Mouse (Mus musculus): ENCODE results near the gene Mettl3. TPM values are rescaled to one million over a fixed set of nuclear protein-coding genes. Genes with fewer than 3 reads are reported as not detected.
A peak's percentile ranks its signal among the peaks of the same experiment; 100 is the strongest.

The Mettl3 gene
- polyA plus RNA-seq, 1 experiment from 2014 or later = 59.9 TPM

DNA sequence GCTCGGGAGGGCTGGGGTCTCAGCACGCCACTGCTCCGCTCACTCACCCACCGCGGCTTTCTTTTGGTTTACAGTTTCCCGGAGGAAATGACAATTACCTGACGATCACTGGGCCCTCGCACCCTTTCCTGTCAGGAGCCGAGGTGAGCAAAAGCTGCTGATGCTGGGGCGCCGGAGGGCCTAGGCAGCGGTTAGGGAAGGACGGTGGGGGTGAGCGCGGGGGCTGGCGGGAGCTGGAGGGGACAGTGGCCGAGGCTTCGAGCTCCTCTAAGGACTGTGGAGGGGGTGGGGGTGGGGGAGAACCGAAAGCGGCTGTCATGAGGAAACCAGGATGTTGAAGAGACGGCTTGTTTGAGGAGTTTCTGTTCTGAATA, 25.2 kb downstream of the Mettl3 start:
- WGBS = 2% methylated on average over 21 of the region's 21 CpGs
- Histone ChIP-seq H3K9me3 (no peaks in the 10 kb centered on the region), H3K27me3 (no peaks in the 10 kb centered on the region), H3K4me2 (peak overlapping the region; percentile 73), H3K9ac (replicated peaks) (peak overlapping the region; percentile 83), H3K27ac (peak overlapping the region; percentile 77), H3K4me1 (replicated peaks) (peaks cover 8% of the 10 kb centered on the region), H3K36me3 (peaks cover 12% of the 10 kb centered on the region), H3K4me3 (replicated peaks) (peak overlapping the region; percentile 82)
- peak; percentile 24; the same call in 1 of the 2 replicates for ATAC-seq (ENCODE audit: insufficient number of reproducible peaks, insufficient read depth, low FRiP score, low TSS enrichment, low read depth)

DNA sequence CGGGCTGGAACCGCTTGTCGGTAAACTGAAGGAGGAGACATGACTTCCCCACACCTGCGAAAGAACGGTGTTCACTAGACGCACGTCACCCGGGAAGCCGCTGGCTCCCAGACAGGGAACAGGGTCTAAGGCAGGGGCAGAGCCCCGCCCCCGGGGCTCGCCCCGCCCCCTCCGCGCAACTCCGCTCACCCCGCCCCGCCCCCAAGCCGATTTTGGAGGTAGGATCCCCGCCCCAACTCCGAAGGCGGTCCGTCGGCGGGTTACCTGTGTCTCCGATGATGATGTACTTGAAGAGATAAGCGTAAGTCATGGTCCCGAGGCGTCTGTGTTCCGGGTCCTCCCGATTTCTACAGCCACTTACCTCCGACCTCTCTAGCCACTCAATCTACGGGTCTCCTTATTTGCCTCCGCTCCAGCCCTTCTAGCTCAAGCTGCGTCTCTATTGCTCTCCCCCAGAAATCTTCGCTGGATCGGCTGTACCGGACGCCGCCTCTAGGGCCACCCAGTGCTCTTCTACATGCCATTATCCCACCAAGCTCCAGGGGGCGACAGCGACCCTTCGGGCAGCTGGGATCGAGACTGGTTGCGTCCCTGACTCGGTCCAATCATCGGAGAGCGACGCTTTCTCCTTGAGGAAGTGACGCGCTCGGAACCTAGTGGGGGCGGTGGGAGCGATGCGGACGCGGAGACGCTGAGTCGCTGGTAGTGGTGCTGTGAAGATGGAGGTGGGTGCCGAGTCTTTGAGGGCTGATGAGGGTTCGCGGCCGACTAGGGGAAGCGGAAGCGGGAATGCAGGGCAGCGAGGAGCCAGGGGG, 25.8 kb downstream of the Mettl3 start, which contains the start of the genes Tox4 and Rab2b:
Gene Tox4, plus strand, starts transcription at position 215 of the 815 bp plus-strand sequence.
Gene Rab2b, minus strand, starts transcription at position 614 of the 815 bp plus-strand sequence.
- peak; percentile 99 for ATAC-seq (ENCODE audit: insufficient number of reproducible peaks, insufficient read depth, low FRiP score, low TSS enrichment, low read depth)
- Histone ChIP-seq H3K27ac (peak within 1 kb of the TSS; percentile 77), H3K4me3 (replicated peaks) (peak within 1 kb of the TSS; percentile 82), H3K27me3 (no peaks in the 10 kb centered on the region), H3K9me3 (no peaks in the 10 kb centered on the region), H3K4me1 (replicated peaks) (peaks cover 8% of the 10 kb centered on the region), H3K4me2 (peak within 1 kb of the TSS; percentile 73), H3K36me3 (peaks cover 18% of the 10 kb centered on the region), H3K9ac (replicated peaks) (peak within 1 kb of the TSS; percentile 83)
- under 1% methylated on average over 66 of the region's 66 CpGs for WGBS

DNA sequence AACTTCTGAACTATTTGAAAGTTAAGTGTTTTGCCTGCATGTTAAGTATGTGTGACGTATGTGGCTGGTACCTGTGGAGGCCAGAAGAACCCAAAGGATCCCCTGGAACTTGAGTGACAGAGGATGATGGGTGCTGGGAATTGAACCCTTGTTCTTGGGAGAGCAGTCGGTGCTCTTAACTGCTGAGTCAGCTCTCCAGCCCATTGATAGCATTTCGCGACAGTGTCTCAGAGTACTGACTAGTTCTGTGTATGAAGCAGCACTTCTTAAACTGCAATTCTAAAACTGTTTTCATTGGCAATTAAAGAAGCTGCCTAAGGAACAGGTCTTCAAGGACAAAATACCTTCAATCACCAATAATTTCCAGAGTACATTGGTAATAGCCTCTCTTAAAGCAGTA, 27.7 kb downstream of the Mettl3 start:
- Histone ChIP-seq H3K4me3 (replicated peaks) (no peak overlapping the region), H3K36me3 (peaks cover 34% of the 10 kb centered on the region), H3K4me2 (no peak overlapping the region), H3K4me1 (replicated peaks) (peaks cover 8% of the 10 kb centered on the region), H3K9ac (replicated peaks) (no peak overlapping the region), H3K27me3 (no peaks in the 10 kb centered on the region), H3K9me3 (no peaks in the 10 kb centered on the region), H3K27ac (no peak overlapping the region)
- ATAC-seq (ENCODE audit: insufficient number of reproducible peaks, insufficient read depth, low FRiP score, low TSS enrichment, low read depth) = no peak
- 86% methylated on average over 4 of the region's 4 CpGs for WGBS

DNA sequence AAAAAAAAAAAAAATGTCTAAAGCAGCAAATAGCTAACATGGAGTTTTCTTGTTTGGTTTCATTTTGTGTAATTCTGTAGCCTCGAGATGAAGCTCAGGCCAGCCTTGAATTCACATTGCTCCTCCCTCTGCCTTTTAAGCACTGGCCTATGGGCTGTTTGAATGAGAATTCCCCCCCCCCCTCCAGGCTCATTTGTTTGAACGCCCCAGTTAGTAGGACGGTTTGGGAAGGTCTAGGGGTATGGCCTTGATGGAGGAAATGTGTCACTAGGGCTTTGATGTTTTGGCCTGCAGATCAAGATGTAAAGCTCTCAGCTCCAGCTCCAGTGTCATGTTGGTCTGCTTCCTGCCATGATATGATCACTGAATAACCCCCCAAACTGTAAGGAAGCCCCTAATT, 32.1 kb downstream of the Mettl3 start:
- H3K4me3 ChIP-seq (replicated peaks) = no peak overlapping the region
- 67% methylated on average over 3 of the region's 3 CpGs for WGBS
- no peaks in the 10 kb centered on the region for H3K9me3 ChIP-seq
- no peak for ATAC-seq (ENCODE audit: insufficient number of reproducible peaks, insufficient read depth, low FRiP score, low TSS enrichment, low read depth)
- no peak overlapping the region for H3K9ac ChIP-seq (replicated peaks)
- H3K4me1 ChIP-seq (replicated peaks) = no peaks in the 10 kb centered on the region
- H3K27ac ChIP-seq = no peak overlapping the region
- H3K36me3 ChIP-seq = peaks cover 57% of the 10 kb centered on the region
- no peaks in the 10 kb centered on the region for H3K27me3 ChIP-seq
- H3K4me2 ChIP-seq = no peak overlapping the region

DNA sequence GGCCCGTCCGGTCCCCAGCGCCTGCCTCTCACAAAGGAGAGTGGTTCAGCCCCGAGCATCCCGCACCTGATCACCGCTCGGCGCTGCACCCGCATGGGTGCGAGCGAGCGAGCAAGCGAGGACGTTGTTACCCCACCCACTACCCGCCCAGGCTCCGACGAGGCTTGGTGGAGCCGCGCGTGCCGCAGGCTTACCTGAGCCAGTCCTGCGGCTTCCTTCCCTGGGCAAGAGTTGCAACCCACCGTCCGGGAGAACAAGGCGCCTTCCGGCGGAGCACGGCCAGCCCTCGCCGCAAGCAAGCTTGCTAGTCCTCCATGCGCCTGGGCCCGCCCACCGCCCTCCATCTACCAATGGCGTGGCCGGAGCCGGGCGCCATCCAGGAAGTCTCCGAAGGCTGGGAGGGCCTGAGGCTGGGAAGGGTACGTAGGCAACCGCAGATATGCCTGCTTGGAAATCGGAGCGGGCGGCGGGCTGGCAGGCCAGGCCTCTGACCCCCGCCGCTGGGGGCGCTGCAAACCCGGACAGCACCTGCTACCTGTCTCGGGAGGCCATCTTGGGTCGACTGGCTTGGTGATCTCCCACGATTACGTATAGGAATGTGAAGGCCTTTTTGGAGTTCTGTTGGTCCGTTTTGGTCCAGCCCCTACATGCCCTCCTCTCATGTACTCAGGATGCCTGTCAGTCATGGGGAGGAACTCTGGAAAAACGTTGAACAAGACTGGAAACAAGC, 47.3 kb downstream of the Mettl3 start, which contains the start of gene Chd8:
Gene Chd8, minus strand, starts transcription at position 297 of the 730 bp plus-strand sequence.
- H3K4me1 ChIP-seq (replicated peaks) = peaks cover 9% of the 10 kb centered on the region
- peak within 1 kb of the TSS; percentile 89 for H3K4me3 ChIP-seq (replicated peaks)
- H3K4me2 ChIP-seq = peak within 1 kb of the TSS; percentile 65
- peak within 1 kb of the TSS; percentile 92 for H3K9ac ChIP-seq (replicated peaks)
- ATAC-seq (ENCODE audit: insufficient number of reproducible peaks, insufficient read depth, low FRiP score, low TSS enrichment, low read depth) = peak; percentile 100
- H3K27me3 ChIP-seq = no peaks in the 10 kb centered on the region
- peak within 1 kb of the TSS; percentile 94 for H3K27ac ChIP-seq
- H3K9me3 ChIP-seq = no peaks in the 10 kb centered on the region
- WGBS = under 1% methylated on average over 54 of the region's 54 CpGs
- H3K36me3 ChIP-seq = peaks cover 13% of the 10 kb centered on the region; the same call in 1 of the 2 replicates

DNA sequence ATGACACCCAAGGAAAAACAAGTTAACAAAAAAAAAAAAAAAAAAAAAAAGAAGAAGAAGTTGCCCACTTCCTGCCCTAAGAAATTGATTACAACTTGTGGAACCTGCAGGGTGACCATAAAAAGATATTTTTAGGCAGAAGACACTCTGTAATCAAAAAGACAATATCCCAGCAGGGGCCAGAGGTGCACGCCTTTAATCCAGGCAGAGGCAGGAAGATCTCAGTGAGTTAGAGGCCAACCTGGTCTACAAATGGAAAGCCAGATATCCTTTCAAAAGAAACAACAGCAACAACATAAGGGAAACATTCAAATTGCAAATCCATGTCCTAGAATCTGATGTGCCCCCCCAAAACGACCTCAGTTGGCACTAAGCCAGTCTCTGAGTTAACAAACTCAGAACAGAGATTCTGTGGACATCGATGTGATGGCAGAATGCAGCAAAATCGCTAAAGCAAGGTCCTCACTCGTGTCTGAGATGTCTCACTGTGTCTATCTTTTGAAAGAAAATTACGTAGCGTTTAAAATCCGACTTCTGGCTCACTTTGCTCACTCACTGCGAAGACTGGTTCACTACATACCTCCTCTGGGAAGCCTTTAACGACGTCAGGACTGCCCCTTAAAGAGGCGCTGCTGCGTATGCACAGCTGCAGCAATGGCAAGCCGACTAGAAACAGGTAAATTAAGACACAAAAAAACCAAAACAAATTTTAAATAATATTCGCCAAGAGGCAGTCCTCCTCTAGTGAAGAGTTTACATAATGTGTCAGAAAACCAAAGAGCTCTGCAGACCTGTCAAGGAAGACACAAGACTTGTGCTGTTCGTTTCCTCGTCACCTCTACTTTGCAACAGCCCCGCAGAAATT, 48.4 kb downstream of the Mettl3 start:
- no peak for ATAC-seq (ENCODE audit: insufficient number of reproducible peaks, insufficient read depth, low FRiP score, low TSS enrichment, low read depth)
- Histone ChIP-seq H3K4me2 (peak overlapping the region; percentile 65), H3K27me3 (no peaks in the 10 kb centered on the region), H3K27ac (peak overlapping the region; percentile 94), H3K36me3 (peaks cover 6% of the 10 kb centered on the region; the same call in 1 of the 2 replicates), H3K4me1 (replicated peaks) (peaks cover 9% of the 10 kb centered on the region), H3K9me3 (no peaks in the 10 kb centered on the region), H3K4me3 (replicated peaks) (peak overlapping the region; percentile 89), H3K9ac (replicated peaks) (peak overlapping the region; percentile 92)
- 8% methylated on average over 18 of the region's 18 CpGs for WGBS

DNA sequence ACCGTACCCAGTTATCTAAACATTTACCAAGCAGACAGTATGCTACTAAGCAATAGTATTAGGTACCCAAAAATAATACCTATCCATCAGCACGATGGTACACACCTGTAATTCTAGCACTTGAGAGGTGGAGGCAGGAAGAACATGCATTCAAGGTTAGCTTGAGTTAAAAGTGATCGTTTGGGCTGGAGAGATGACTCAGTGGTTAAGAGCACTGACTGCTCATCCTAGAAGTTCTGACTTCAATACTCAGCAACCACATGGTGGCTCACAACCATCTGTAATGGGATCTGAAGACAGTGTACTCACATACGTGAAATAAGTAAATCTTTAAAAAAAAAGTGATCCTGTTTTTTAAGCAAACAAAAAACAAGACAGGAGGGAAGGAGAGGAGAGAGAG, 58.8 kb downstream of the Mettl3 start:
- ATAC-seq (ENCODE audit: insufficient number of reproducible peaks, insufficient read depth, low FRiP score, low TSS enrichment, low read depth) = no peak
- Histone ChIP-seq H3K27ac (no peak overlapping the region), H3K9ac (replicated peaks) (no peak overlapping the region), H3K4me2 (no peak overlapping the region), H3K27me3 (no peaks in the 10 kb centered on the region), H3K4me1 (replicated peaks) (peaks cover 10% of the 10 kb centered on the region), H3K9me3 (no peaks in the 10 kb centered on the region), H3K4me3 (replicated peaks) (no peak overlapping the region), H3K36me3 (peaks cover 6% of the 10 kb centered on the region; the same call in 1 of the 2 replicates)
- 82% methylated on average over 4 of the region's 4 CpGs for WGBS

Other genes with a start within 250 kb of the Mettl3 start
- 852 and 869 TPM in 2 replicates for gene Hnrnpc, start 201.1 kb downstream of the Mettl3 start, polyA plus RNA-seq (2016; fragmentation: Nextera tagmentation; extraction: Ambion mirVana)
- 72.7 and 84.1 TPM in 2 replicates for gene Rpgrip1, start 194.4 kb downstream of the Mettl3 start, polyA plus RNA-seq (2016; fragmentation: Nextera tagmentation; extraction: Ambion mirVana)
- gene Supt16, start 107.7 kb downstream of the Mettl3 start, polyA plus RNA-seq (2016; fragmentation: Nextera tagmentation; extraction: Ambion mirVana) = 83.2 and 84.7 TPM in 2 replicates
- gene Chd8, start 47.3 kb downstream of the Mettl3 start, polyA plus RNA-seq (2016; fragmentation: Nextera tagmentation; extraction: Ambion mirVana) = 49.6 and 53.7 TPM in 2 replicates
- 47.2 and 51.3 TPM in 2 replicates for gene Tox4, start 26.0 kb downstream of the Mettl3 start, polyA plus RNA-seq (2016; fragmentation: Nextera tagmentation; extraction: Ambion mirVana)
- gene Rab2b, start 25.6 kb downstream of the Mettl3 start, polyA plus RNA-seq (2016; fragmentation: Nextera tagmentation; extraction: Ambion mirVana) = 23.2 and 23.5 TPM in 2 replicates
- 30.9 and 33.7 TPM in 2 replicates for gene Sall2, start 23.6 kb upstream of the Mettl3 start, polyA plus RNA-seq (2016; fragmentation: Nextera tagmentation; extraction: Ambion mirVana)
- gene Olfr1513, start 51.3 kb upstream of the Mettl3 start, polyA plus RNA-seq (2016; fragmentation: Nextera tagmentation; extraction: Ambion mirVana) = not detected in 2 replicates
- not detected in 2 replicates for gene Olfr1512, start 74.0 kb upstream of the Mettl3 start, polyA plus RNA-seq (2016; fragmentation: Nextera tagmentation; extraction: Ambion mirVana)
- not detected in 2 replicates for gene Olfr1511, start 92.3 kb upstream of the Mettl3 start, polyA plus RNA-seq (2016; fragmentation: Nextera tagmentation; extraction: Ambion mirVana)
- gene Olfr1510, start 109.2 kb upstream of the Mettl3 start, polyA plus RNA-seq (2016; fragmentation: Nextera tagmentation; extraction: Ambion mirVana) = not detected in 2 replicates
- gene Olfr1509, start 137.9 kb upstream of the Mettl3 start, polyA plus RNA-seq (2016; fragmentation: Nextera tagmentation; extraction: Ambion mirVana) = not detected in 2 replicates
- gene Olfr1508, start 162.4 kb upstream of the Mettl3 start, polyA plus RNA-seq (2016; fragmentation: Nextera tagmentation; extraction: Ambion mirVana) = not detected in 2 replicates
- not detected in 2 replicates for gene Olfr1507, start 190.6 kb upstream of the Mettl3 start, polyA plus RNA-seq (2016; fragmentation: Nextera tagmentation; extraction: Ambion mirVana)